ENCODE assay signal across 20 mouse cellular contexts in the genomic region with DNA sequence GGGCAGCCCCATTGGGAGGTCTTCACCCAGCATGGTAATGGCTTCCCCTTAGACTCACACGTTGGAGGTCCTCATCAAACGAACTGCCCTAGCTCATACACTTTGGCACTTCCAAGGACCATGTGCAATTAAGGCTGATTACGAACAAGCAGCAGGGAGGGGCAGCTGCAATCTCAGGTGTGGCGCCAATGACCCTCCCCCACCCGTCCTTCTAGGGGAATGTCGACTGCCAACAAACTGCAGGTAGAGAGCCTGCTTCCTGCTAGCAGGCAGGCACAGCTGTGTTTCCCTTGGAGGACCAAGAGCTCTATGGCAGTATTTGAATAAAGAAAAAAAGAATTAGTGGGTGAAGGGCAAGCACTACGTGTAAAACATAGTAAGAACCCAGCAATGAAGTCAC.
DNase-seq lines count a peak whose midpoint lies in the region; ATAC-seq and TF ChIP-seq lines count a peak whose summit lies in the region.
"Had no signal": no experiment of that assay in that cellular context is flagged by ENCODE, and none has a peak within 500 bp of the region (broad histone marks: within the 10 kb centered on the region; RNA-seq: fewer than 3 reads in every experiment).

No protein-coding gene starts in this region.

- TF ChIP-seq CTCF in intestine, postnatal 0 days (IDR thresholded peaks at IDR 0.05; ENCODE audit: low read depth) = no peak

- H3K27me3 ChIP-seq in lung, embryonic 16.5 days (ENCODE audit: control insufficient read depth, insufficient read depth, low read depth, low read length) = no peaks in the 10 kb centered on the region
- no peaks in the 10 kb centered on the region for H3K27me3 ChIP-seq in intestine, postnatal 0 days (replicated peaks; ENCODE audit: control insufficient read depth, insufficient read depth, low read length)
- H3K27me3 ChIP-seq in kidney, embryonic 14.5 days (ENCODE audit: control insufficient read depth, insufficient read depth, low read length) = no peaks in the 10 kb centered on the region
- H3K27me3 ChIP-seq: embryonic facial prominence, embryonic 13.5 days; forebrain, embryonic 12.5 days had no signal

- intact Hi-C loops in left cerebral cortex, postnatal 14 days (cut with DNase I) = no loop called here

- peak; percentile 80 for ATAC-seq in lung, embryonic 16.5 days (ENCODE audit: low read depth)
- peak; percentile 63; the same call in 1 of the 2 replicates for ATAC-seq in intestine, postnatal 0 days
- ATAC-seq in kidney, embryonic 14.5 days (ENCODE audit: low FRiP score, low TSS enrichment) = no peak
- ATAC-seq: forebrain, embryonic 16.5 days had no signal

- H3K4me2 ChIP-seq in lung, embryonic 16.5 days (ENCODE audit: low read depth, low read length) = no peak overlapping the region
- 0 out of 2 replicates have a peak overlapping the region, but pooled peaks have one; percentile 9 for H3K4me2 ChIP-seq in intestine, postnatal 0 days (replicated peaks; ENCODE audit: low read depth)
- H3K4me2 ChIP-seq in kidney, embryonic 14.5 days (replicated peaks; ENCODE audit: low read depth, low read length) = no peak overlapping the region
- H3K4me2 ChIP-seq: embryonic facial prominence, embryonic 13.5 days; forebrain, embryonic 12.5 days; heart, embryonic 12.5 days had no signal

- H3K27ac ChIP-seq in lung, embryonic 16.5 days (ENCODE audit: low read length) = peak overlapping the region; percentile 77
- no peak overlapping the region for H3K27ac ChIP-seq in intestine, postnatal 0 days (ENCODE audit: low read depth, low read length)
- no peak overlapping the region for H3K27ac ChIP-seq in kidney, embryonic 14.5 days (ENCODE audit: low read depth, low read length)
- H3K27ac ChIP-seq: embryonic facial prominence, embryonic 13.5 days; forebrain, embryonic 12.5 days; heart, adult 2 months; hindbrain, embryonic 10.5 days had no signal

- peaks cover 2% of the 10 kb centered on the region; the same call in 1 of the 2 replicates for H3K9me3 ChIP-seq in lung, embryonic 16.5 days (ENCODE audit: control insufficient read depth, low read length)
- no peaks in the 10 kb centered on the region for H3K9me3 ChIP-seq in intestine, postnatal 0 days (ENCODE audit: control insufficient read depth)
- H3K9me3 ChIP-seq in kidney, embryonic 14.5 days (ENCODE audit: control insufficient read depth, low read length) = no peaks in the 10 kb centered on the region
- H3K9me3 ChIP-seq: forebrain, embryonic 12.5 days; heart, embryonic 12.5 days; hindbrain, embryonic 10.5 days had no signal

- peaks cover 9% of the 10 kb centered on the region for H3K4me1 ChIP-seq in lung, embryonic 16.5 days (replicated peaks; ENCODE audit: control insufficient read depth, insufficient read depth, low read length)
- H3K4me1 ChIP-seq in intestine, postnatal 0 days (replicated peaks; ENCODE audit: control insufficient read depth, insufficient read depth, low read length) = peaks cover 3% of the 10 kb centered on the region; the same call in 1 of the 2 replicates
- no peaks in the 10 kb centered on the region for H3K4me1 ChIP-seq in kidney, embryonic 14.5 days (ENCODE audit: control insufficient read depth, insufficient read depth, low read length)
- H3K4me1 ChIP-seq: embryonic facial prominence, embryonic 13.5 days; forebrain, embryonic 12.5 days; hindbrain, embryonic 10.5 days had no signal

- 29% methylated on average over 7 of the region's 7 CpGs for WGBS in lung, embryonic 16.5 days
- 16% methylated on average over 7 of the region's 7 CpGs for WGBS in intestine, postnatal 0 days
- 32% methylated on average over 7 of the region's 7 CpGs for WGBS in kidney, embryonic 14.5 days

- H3K36me3 ChIP-seq in lung, embryonic 16.5 days (ENCODE audit: control insufficient read depth, insufficient read depth, low read length) = no peaks in the 10 kb centered on the region
- no peaks in the 10 kb centered on the region for H3K36me3 ChIP-seq in intestine, postnatal 0 days (ENCODE audit: control insufficient read depth, insufficient read depth)
- no peaks in the 10 kb centered on the region for H3K36me3 ChIP-seq in kidney, embryonic 14.5 days (ENCODE audit: control insufficient read depth, insufficient read depth, low read length)
- H3K36me3 ChIP-seq: embryonic facial prominence, embryonic 13.5 days; forebrain, embryonic 12.5 days; G1E; heart, embryonic 12.5 days; hindbrain, embryonic 10.5 days had no signal

- no peak overlapping the region for H3K9ac ChIP-seq in lung, embryonic 16.5 days (ENCODE audit: low read length)
- H3K9ac ChIP-seq in intestine, postnatal 0 days (ENCODE audit: low read depth, low read length) = no peak overlapping the region
- H3K9ac ChIP-seq in kidney, embryonic 14.5 days (ENCODE audit: low read depth, low read length) = no peak overlapping the region
- H3K9ac ChIP-seq: embryonic facial prominence, embryonic 13.5 days; forebrain, embryonic 12.5 days; heart, embryonic 12.5 days had no signal

- no peak for DNase-seq in lung, postnatal 14 days
- DNase-seq in lung, postnatal 4 days = peak; percentile 43 to 54
- DNase-seq in yolk sac, embryonic 10.5 days (ENCODE audit: low spot score) = peak; percentile 20
- no peak for DNase-seq in layer of hippocampus, adult 9-11 months
- no peak for DNase-seq in left cerebral cortex, postnatal 14 days (ENCODE audit: low spot score in 2 of 2)
- DNase-seq: adrenal gland, postnatal 10 days; cerebellum, adult 11 months; cerebellum, adult 8-10 months; cerebellum, postnatal 14 days; gastrocnemius, postnatal 14 days; heart, adult 2 months had no signal

- H3K4me3 ChIP-seq in lung, embryonic 16.5 days (ENCODE audit: low read length) = no peak overlapping the region
- no peak overlapping the region for H3K4me3 ChIP-seq in intestine, postnatal 0 days (ENCODE audit: low read depth, low read length)
- H3K4me3 ChIP-seq in kidney, embryonic 14.5 days (ENCODE audit: low read length) = no peak overlapping the region
- H3K4me3 ChIP-seq: embryonic facial prominence, embryonic 13.5 days; forebrain, embryonic 12.5 days; heart, adult 2 months; heart, embryonic 12.5 days; hindbrain, embryonic 10.5 days had no signal

Comparison
In these comparisons a context has a peak if more than half of its experiments do, and no peak if none do; other contexts are left out.
1. DNase-seq: peak in lung, postnatal 4 days (2 of 2) and yolk sac, embryonic 10.5 days (single experiment); none in lung, postnatal 14 days (single experiment), layer of hippocampus, adult 9-11 months (single experiment) and left cerebral cortex, postnatal 14 days (0 of 2).